Mouse (Mus musculus): ENCODE data around the gene Rapgefl1.

DNA sequence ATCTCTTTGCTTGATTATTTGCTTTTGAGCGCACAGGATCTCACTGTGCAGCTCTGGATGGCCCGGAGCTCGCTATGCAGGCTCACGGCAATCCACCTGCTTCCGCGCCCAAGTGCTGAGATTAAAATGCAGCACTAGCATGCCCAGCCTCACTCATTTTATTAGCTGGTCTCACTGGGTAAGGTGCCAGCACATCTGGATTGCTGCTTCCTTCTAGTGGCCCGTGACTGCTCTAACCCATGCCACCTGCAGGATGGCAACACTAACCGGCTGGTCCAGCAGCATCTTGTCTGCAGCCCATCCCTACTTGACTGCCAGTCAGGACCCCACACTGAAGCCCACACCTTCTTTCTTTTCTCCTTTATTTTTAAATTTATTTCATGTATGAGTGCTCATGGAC lies 17.5 kb downstream of the Rapgefl1 start:
- no peak for TF ChIP-seq CTCF (IDR thresholded peaks at IDR 0.05)
- TF ChIP-seq EP300 (IDR thresholded peaks at IDR 0.05): no peak

Measured in lung, postnatal 0 days (tissue).